Comparison of ENCODE assay signal across 37 mouse cellular contexts in the genomic region with DNA sequence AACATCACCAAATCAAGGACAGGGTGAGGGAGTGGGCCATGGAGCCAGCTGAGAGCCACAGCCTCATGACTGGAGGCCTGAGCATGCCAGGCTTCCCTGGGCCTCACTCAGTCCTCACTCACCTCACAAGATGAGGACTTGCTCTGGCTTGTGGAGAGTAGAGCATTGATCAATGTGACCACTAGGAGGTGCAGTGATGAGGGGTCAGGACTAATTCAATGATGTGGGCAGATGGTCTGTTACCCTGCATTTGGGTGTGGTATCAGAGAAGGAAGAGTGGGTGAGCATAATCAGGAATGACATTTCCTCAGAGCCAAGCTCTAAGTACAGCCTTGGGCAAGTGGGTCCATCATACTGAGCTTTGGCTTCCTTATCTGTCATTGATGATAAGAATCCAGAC. TPM values are rescaled to one million over a fixed set of nuclear protein-coding genes. Genes with fewer than 3 reads are reported as not detected.
DNase-seq lines count a peak whose midpoint lies in the region; ATAC-seq and TF ChIP-seq lines count a peak whose summit lies in the region.
"Not testable (repeated sequence)": the region's sequence is repeated elsewhere in the genome, so short reads cannot be mapped to it uniquely, and the experiment has no call there.
"Had no signal": no experiment of that assay in that cellular context is flagged by ENCODE, and none has a peak within 500 bp of the region (broad histone marks: within the 10 kb centered on the region; RNA-seq: fewer than 3 reads in every experiment).

No protein-coding gene starts in this region.

- H3K9me3 ChIP-seq in CH12.LX (replicated peaks; ENCODE audit: low read length); embryonic facial prominence, embryonic 11.5 days (replicated peaks; ENCODE audit: control insufficient read depth, low read length); limb, embryonic 10.5 days (replicated peaks); midbrain, embryonic 11.5 days (ENCODE audit: control insufficient read depth, low read length): not testable (repeated sequence)

- not testable (repeated sequence) for H3K27ac ChIP-seq in CH12.LX (ENCODE audit: insufficient read depth, low read depth); embryonic facial prominence, embryonic 11.5 days (replicated peaks; ENCODE audit: low read depth, low read length); limb, embryonic 10.5 days; midbrain, embryonic 11.5 days (ENCODE audit: low read depth, low read length)

- H3K27me3 ChIP-seq in CH12.LX (replicated peaks); embryonic facial prominence, embryonic 11.5 days (ENCODE audit: control insufficient read depth, insufficient read depth, low read length); limb, embryonic 10.5 days (ENCODE audit: low read depth, poor library complexity, severe bottlenecking); midbrain, embryonic 11.5 days (ENCODE audit: control insufficient read depth, insufficient read depth, low read length): not testable (repeated sequence)

- TF ChIP-seq POLR2A in CH12.LX (IDR thresholded peaks at IDR 0.05; ENCODE audit: low read depth, low read length) = not testable (repeated sequence)

- not testable (repeated sequence) for TF ChIP-seq CTCF in CH12.LX (conservative IDR thresholded peaks at IDR 0.05 in 1 of 2, IDR thresholded peaks at IDR 0.05 in 1 of 2; ENCODE audit: low read depth in 2 of 2, low read length in 2 of 2)

- not testable (repeated sequence) for ATAC-seq in embryonic facial prominence, embryonic 11.5 days (replicated peaks; ENCODE audit: insufficient number of reproducible peaks, low FRiP score, low TSS enrichment, low read depth); midbrain, embryonic 11.5 days (ENCODE audit: low FRiP score)

- not testable (repeated sequence) for TF ChIP-seq EP300 in CH12.LX (IDR thresholded peaks at IDR 0.05; ENCODE audit: low read length)

- not testable (repeated sequence) for H3K79me2 ChIP-seq in CH12.LX (replicated peaks; ENCODE audit: control insufficient read depth, extremely low read depth, insufficient read depth, poor library complexity, severe bottlenecking)

- DNase-seq in CH12.LX (ENCODE audit: extremely low read depth) (peak; percentile 20), NIH3T3 (ENCODE audit: low read depth) (peak; percentile 22)
- DNase-seq in cerebellum, postnatal 14 days = peak; percentile 7 to 17
- DNase-seq in embryonic facial prominence, embryonic 11.5 days (ENCODE audit: low spot score) = peak; percentile 3
- peak; percentile 26 for DNase-seq in limb, embryonic 10.5 days (ENCODE audit: low spot score)
- peak; percentile 81 for DNase-seq in midbrain, embryonic 11.5 days (ENCODE audit: low spot score, missing footprints)
- DNase-seq in thymus, postnatal 0 days (ENCODE audit: low spot score) = peak; percentile 1

- H3K9ac ChIP-seq in CH12.LX (ENCODE audit: insufficient read depth, low read depth); embryonic facial prominence, embryonic 11.5 days (replicated peaks; ENCODE audit: low read length); midbrain, embryonic 11.5 days (ENCODE audit: low read length): not testable (repeated sequence)

- H3K4me1 ChIP-seq in CH12.LX (ENCODE audit: control insufficient read depth in 1 of 2, insufficient read depth in 2 of 2); embryonic facial prominence, embryonic 11.5 days (ENCODE audit: control insufficient read depth, insufficient read depth, low read length); limb, embryonic 10.5 days; midbrain, embryonic 11.5 days (ENCODE audit: control insufficient read depth, insufficient read depth, low read length): not testable (repeated sequence)

- not testable (repeated sequence) for H3K4me3 ChIP-seq in CH12.LX (replicated peaks in 1 of 3; ENCODE audit: low read depth in 2 of 3, low read length in 2 of 3, poor library complexity in 1 of 3); embryonic facial prominence, embryonic 11.5 days (ENCODE audit: low read depth, low read length); limb, embryonic 10.5 days; midbrain, embryonic 11.5 days (ENCODE audit: low read depth, low read length)

- not testable (repeated sequence) for H3K36me3 ChIP-seq in CH12.LX (replicated peaks in 1 of 2; ENCODE audit: control insufficient read depth in 1 of 2, insufficient read depth in 1 of 2, low read length in 1 of 2); embryonic facial prominence, embryonic 11.5 days (replicated peaks; ENCODE audit: control insufficient read depth, insufficient read depth, low read depth, low read length); limb, embryonic 10.5 days; midbrain, embryonic 11.5 days (ENCODE audit: control insufficient read depth, insufficient read depth, low read length)

- in situ Hi-C loops in CH12.LX (cut with MboI; ENCODE audit: low pct_ligation_motif_present, low pct_unique_long_range_greater_than_20kb, low sequenced_read_pairs) = not testable (repeated sequence)

- H3K4me2 ChIP-seq in CH12.LX (ENCODE audit: insufficient read depth, low read depth, poor library complexity, severe bottlenecking); embryonic facial prominence, embryonic 11.5 days (ENCODE audit: low read depth, low read length); midbrain, embryonic 11.5 days: not testable (repeated sequence)

- TF ChIP-seq RAD21 in CH12.LX (IDR thresholded peaks at IDR 0.05; ENCODE audit: low read depth, low read length) = not testable (repeated sequence)

- dilution Hi-C loops in CH12.LX (cut with MboI; ENCODE audit: extremely low pct_ligation_motif_present, extremely low pct_unique_long_range_greater_than_20kb, low sequenced_read_pairs) = not testable (repeated sequence)

RNA-seq across cellular contexts. Expression of gene Gm10471, which starts 10.1 kb away (rescaled TPM):
- total RNA-seq in CH12.LX (2012; rRNA removed) (not detected in 2 replicates), CH12.LX (2014; rRNA removed) (not detected in 2 replicates)
- polyA plus RNA-seq in CH12.LX (2012; ENCODE audit: insufficient read length, low read depth) = not detected in 2 replicates
- polyA plus RNA-seq in embryonic facial prominence, embryonic 11.5 days (2014; fragmentation: Nextera tagmentation; extraction: Ambion mirVana) = not detected in 2 replicates
- polyA plus RNA-seq in limb, embryonic 10.5 days (2016; fragmentation: Nextera tagmentation; extraction: Ambion mirVana) = not detected in 2 replicates
- not detected in 2 replicates for polyA plus RNA-seq in midbrain, embryonic 11.5 days (2014; fragmentation: Nextera tagmentation; extraction: Ambion mirVana)
- not detected in 2 replicates for polyA plus RNA-seq in thymus, postnatal 0 days (2015; fragmentation: Nextera tagmentation; extraction: Ambion mirVana)
- total RNA-seq: adrenal gland, postnatal 25 days; forebrain, postnatal 0 days; gastrocnemius, adult 8-10 months; gastrocnemius, postnatal 4 days; heart, adult 2 months; heart, postnatal 4 days; layer of hippocampus, adult 18-20 months; layer of hippocampus, postnatal 10 days; left cerebral cortex, adult 18-20 months; left cerebral cortex, postnatal 14 days; megakaryocyte-erythroid progenitor cell, adult 5-6 weeks; neutrophil, adult 5-6 weeks had no signal
- polyA plus RNA-seq: brain, embryonic 14.5 days; C2C12; forebrain, embryonic 12.5 days; forebrain, postnatal 0 days; heart, adult 2 months; heart, postnatal 0 days; hindbrain, embryonic 14.5 days; inflammation-experienced regulatory T-cells, adult 6 months; kidney, embryonic 14.5 days; liver, embryonic 12.5 days; liver, postnatal 0 days; macrophage; neural tube, embryonic 11.5 days; Patski; spleen, adult 2 months; stomach, postnatal 0 days; thymus, adult 2 months had no signal

RNA-seq across cellular contexts. Expression of gene Gm7347, which starts 20.6 kb away (rescaled TPM):
- not detected in 2 replicates for total RNA-seq in CH12.LX (2012; rRNA removed)
- total RNA-seq in CH12.LX (2014; rRNA removed) = not detected in 2 replicates
- not detected in 2 replicates for polyA plus RNA-seq in CH12.LX (2012; ENCODE audit: insufficient read length, low read depth)
- polyA plus RNA-seq in embryonic facial prominence, embryonic 11.5 days (2014; fragmentation: Nextera tagmentation; extraction: Ambion mirVana) = not detected in 2 replicates
- polyA plus RNA-seq in limb, embryonic 10.5 days (2016; fragmentation: Nextera tagmentation; extraction: Ambion mirVana) = not detected in 2 replicates
- not detected in 2 replicates for polyA plus RNA-seq in midbrain, embryonic 11.5 days (2014; fragmentation: Nextera tagmentation; extraction: Ambion mirVana)
- not detected in 2 replicates for polyA plus RNA-seq in thymus, postnatal 0 days (2015; fragmentation: Nextera tagmentation; extraction: Ambion mirVana)
- total RNA-seq: adrenal gland, postnatal 25 days; forebrain, postnatal 0 days; gastrocnemius, adult 8-10 months; gastrocnemius, postnatal 4 days; heart, adult 2 months; heart, postnatal 4 days; layer of hippocampus, adult 18-20 months; layer of hippocampus, postnatal 10 days; left cerebral cortex, adult 18-20 months; left cerebral cortex, postnatal 14 days; megakaryocyte-erythroid progenitor cell, adult 5-6 weeks; neutrophil, adult 5-6 weeks had no signal
- polyA plus RNA-seq: brain, embryonic 14.5 days; C2C12; forebrain, embryonic 12.5 days; forebrain, postnatal 0 days; heart, adult 2 months; heart, embryonic 12.5 days; heart, postnatal 0 days; inflammation-experienced regulatory T-cells, adult 6 months; kidney, embryonic 14.5 days; liver, embryonic 12.5 days; liver, postnatal 0 days; macrophage; neural tube, embryonic 11.5 days; Patski; spleen, adult 2 months; stomach, postnatal 0 days; thymus, adult 2 months had no signal

RNA-seq across cellular contexts. Expression of gene 5031410I06Rik, which starts 26.1 kb away (rescaled TPM):
- not detected in 2 replicates for total RNA-seq in CH12.LX (2012; rRNA removed)
- total RNA-seq in CH12.LX (2014; rRNA removed) = not detected in 2 replicates
- not detected in 2 replicates for polyA plus RNA-seq in CH12.LX (2012; ENCODE audit: insufficient read length, low read depth)
- not detected in 2 replicates for polyA plus RNA-seq in embryonic facial prominence, embryonic 11.5 days (2014; fragmentation: Nextera tagmentation; extraction: Ambion mirVana)
- not detected in 2 replicates for polyA plus RNA-seq in limb, embryonic 10.5 days (2016; fragmentation: Nextera tagmentation; extraction: Ambion mirVana)
- 0.11 TPM in 1 of 2 replicates, not detected in the other for polyA plus RNA-seq in midbrain, embryonic 11.5 days (2014; fragmentation: Nextera tagmentation; extraction: Ambion mirVana)
- 0.09 TPM in 1 of 2 replicates, not detected in the other for polyA plus RNA-seq in thymus, postnatal 0 days (2015; fragmentation: Nextera tagmentation; extraction: Ambion mirVana)
- total RNA-seq: adrenal gland, postnatal 25 days; forebrain, postnatal 0 days; gastrocnemius, adult 8-10 months; gastrocnemius, postnatal 4 days; heart, adult 2 months; heart, postnatal 4 days; layer of hippocampus, adult 18-20 months; layer of hippocampus, postnatal 10 days; left cerebral cortex, adult 18-20 months; left cerebral cortex, postnatal 14 days; megakaryocyte-erythroid progenitor cell, adult 5-6 weeks; neutrophil, adult 5-6 weeks had no signal
- polyA plus RNA-seq: brain, embryonic 14.5 days; C2C12; embryonic facial prominence, embryonic 15.5 days; forebrain, embryonic 12.5 days; heart, adult 2 months; heart, embryonic 12.5 days; inflammation-experienced regulatory T-cells, adult 6 months; kidney, embryonic 14.5 days; limb, embryonic 14.5 days; liver, postnatal 0 days; macrophage; neural tube, embryonic 11.5 days; Patski; spleen, adult 2 months; stomach, postnatal 0 days had no signal

RNA-seq across cellular contexts. Expression of gene Speer4a, which starts 39.7 kb away (rescaled TPM):
- total RNA-seq in CH12.LX (2012; rRNA removed) (not detected in 2 replicates), CH12.LX (2014; rRNA removed) (not detected in 2 replicates)
- polyA plus RNA-seq in CH12.LX (2012; ENCODE audit: insufficient read length, low read depth) = not detected in 2 replicates
- polyA plus RNA-seq in embryonic facial prominence, embryonic 11.5 days (2014; fragmentation: Nextera tagmentation; extraction: Ambion mirVana) = not detected in 2 replicates
- polyA plus RNA-seq in limb, embryonic 10.5 days (2016; fragmentation: Nextera tagmentation; extraction: Ambion mirVana) = not detected in 2 replicates
- polyA plus RNA-seq in midbrain, embryonic 11.5 days (2014; fragmentation: Nextera tagmentation; extraction: Ambion mirVana) = 0.11 TPM in 1 of 2 replicates, not detected in the other
- not detected in 2 replicates for polyA plus RNA-seq in thymus, postnatal 0 days (2015; fragmentation: Nextera tagmentation; extraction: Ambion mirVana)
- total RNA-seq: gastrocnemius, adult 8-10 months; gastrocnemius, postnatal 4 days; heart, adult 2 months; heart, postnatal 4 days; layer of hippocampus, adult 18-20 months; layer of hippocampus, postnatal 10 days; left cerebral cortex, adult 18-20 months; left cerebral cortex, postnatal 14 days; megakaryocyte-erythroid progenitor cell, adult 5-6 weeks; neutrophil, adult 5-6 weeks had no signal
- polyA plus RNA-seq: forebrain, embryonic 12.5 days; heart, adult 2 months; inflammation-experienced regulatory T-cells, adult 6 months; kidney, embryonic 14.5 days; limb, embryonic 14.5 days; liver, embryonic 12.5 days; liver, postnatal 0 days; macrophage; neural tube, embryonic 11.5 days; Patski; spleen, adult 2 months; thymus, adult 2 months had no signal

RNA-seq across cellular contexts. Expression of gene Gm10220, which starts 42.2 kb away (rescaled TPM):
- not detected in 2 replicates for total RNA-seq in CH12.LX (2012; rRNA removed)
- not detected in 2 replicates for total RNA-seq in CH12.LX (2014; rRNA removed)
- polyA plus RNA-seq in CH12.LX (2012; ENCODE audit: insufficient read length, low read depth) = not detected in 2 replicates
- polyA plus RNA-seq in embryonic facial prominence, embryonic 11.5 days (2014; fragmentation: Nextera tagmentation; extraction: Ambion mirVana) = not detected in 2 replicates
- not detected in 2 replicates for polyA plus RNA-seq in limb, embryonic 10.5 days (2016; fragmentation: Nextera tagmentation; extraction: Ambion mirVana)
- not detected in 2 replicates for polyA plus RNA-seq in midbrain, embryonic 11.5 days (2014; fragmentation: Nextera tagmentation; extraction: Ambion mirVana)
- 0.05 TPM in 1 of 2 replicates, not detected in the other for polyA plus RNA-seq in thymus, postnatal 0 days (2015; fragmentation: Nextera tagmentation; extraction: Ambion mirVana)
- total RNA-seq: adrenal gland, postnatal 25 days; forebrain, postnatal 0 days; gastrocnemius, adult 8-10 months; gastrocnemius, postnatal 4 days; heart, adult 2 months; heart, postnatal 4 days; layer of hippocampus, adult 18-20 months; layer of hippocampus, postnatal 10 days; left cerebral cortex, adult 18-20 months; left cerebral cortex, postnatal 14 days; megakaryocyte-erythroid progenitor cell, adult 5-6 weeks; neutrophil, adult 5-6 weeks had no signal
- polyA plus RNA-seq: brain, embryonic 14.5 days; C2C12; forebrain, embryonic 12.5 days; forebrain, postnatal 0 days; heart, adult 2 months; heart, postnatal 0 days; hindbrain, embryonic 14.5 days; inflammation-experienced regulatory T-cells, adult 6 months; liver, embryonic 12.5 days; liver, postnatal 0 days; macrophage; neural tube, embryonic 11.5 days; Patski; spleen, adult 2 months; thymus, adult 2 months had no signal

Comparison
In these comparisons a context has a peak if more than half of its experiments do, and no peak if none do; other contexts are left out.
1. DNase-seq: peak in every context shown above with its lines; median percentile 81 in midbrain, embryonic 11.5 days; 26 in limb, embryonic 10.5 days; 22 in NIH3T3; 20 in CH12.LX; 12 in cerebellum, postnatal 14 days; 3 in embryonic facial prominence, embryonic 11.5 days; 1 in thymus, postnatal 0 days.